Mouse (Mus musculus) thymus, postnatal 14 days (tissue): ENCODE results near the gene Pou2af1.

Experiments used
- DNase-seq: peaks from one replicate; pipeline ENCODE4 v3.0.0; 2021

Gene Pou2af1

GRCm38 (mm10) chr9:51230701-51231389 lies 17.3 kb downstream of the Pou2af1 start:
- no peak for DNase-seq

GRCm38 (mm10) chr9:51232163-51232562 lies 18.7 kb downstream of the Pou2af1 start:
- DNase-seq, result no peak

DNA sequence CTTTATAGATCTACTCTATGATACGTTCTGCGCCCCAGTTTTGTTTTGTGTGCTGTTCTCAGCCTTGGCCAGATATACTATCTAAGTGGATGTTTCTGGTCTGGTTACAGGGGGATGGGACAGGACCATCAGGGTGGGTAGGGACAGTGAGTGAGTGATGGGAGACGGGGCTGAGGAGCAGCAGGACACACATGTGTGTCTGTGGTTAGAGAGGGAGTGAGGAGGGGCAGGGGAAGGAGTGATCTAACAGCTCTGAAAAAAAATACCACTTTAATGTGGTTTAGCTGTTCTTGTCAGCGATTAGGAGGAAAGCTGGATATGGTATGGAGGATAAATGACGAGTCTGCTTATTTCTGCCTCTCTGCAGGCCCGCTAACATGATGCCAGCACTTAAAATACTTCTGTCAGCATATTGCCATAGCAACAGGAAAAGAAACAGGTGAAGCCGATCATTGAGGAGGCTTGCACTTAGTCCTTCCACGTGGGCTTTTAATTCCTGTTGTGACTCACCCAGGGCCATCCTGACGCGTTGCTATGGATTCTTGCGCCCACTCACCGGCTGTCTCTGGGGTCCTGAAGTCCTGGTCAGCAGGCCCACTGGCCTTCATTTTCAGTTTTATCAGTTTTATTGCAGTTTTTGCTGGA lies 25.4 kb downstream of the Pou2af1 start:
- no peak for DNase-seq

DNA sequence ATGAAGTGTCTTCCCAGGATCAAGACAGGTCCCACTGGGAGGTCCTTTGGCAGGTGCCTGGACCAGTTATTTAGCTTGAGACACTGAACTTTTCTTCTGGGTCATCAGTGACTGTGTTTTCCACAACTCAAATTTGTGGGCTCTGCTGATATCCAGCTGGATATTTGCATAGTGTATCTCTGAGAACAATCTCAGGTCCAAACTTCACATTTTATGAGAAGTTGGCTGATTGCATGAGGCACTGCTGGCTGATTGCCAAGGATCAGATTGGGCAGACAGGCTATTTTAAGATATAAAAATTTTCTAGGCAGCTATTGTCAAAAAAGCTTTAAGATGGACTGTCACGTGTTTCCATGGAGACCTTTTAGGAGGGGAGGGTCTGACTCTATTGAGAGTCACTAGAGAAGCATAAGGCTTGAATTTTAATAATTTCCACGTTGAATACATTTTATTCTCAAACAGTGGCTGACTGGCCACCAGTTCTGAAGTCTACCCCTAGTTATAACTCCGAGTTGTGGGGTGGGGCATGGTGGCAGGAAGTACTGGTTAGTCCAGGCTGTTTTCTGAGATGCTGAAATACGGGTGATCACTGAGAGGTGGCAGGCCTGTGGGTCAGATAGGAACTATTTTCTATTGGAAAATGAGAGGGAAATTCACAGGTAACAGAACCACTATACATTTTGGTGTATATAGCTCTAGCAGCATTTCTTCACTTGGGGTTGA lies 43.4 kb downstream of the Pou2af1 start:
- DNase-seq, result no peak

DNA sequence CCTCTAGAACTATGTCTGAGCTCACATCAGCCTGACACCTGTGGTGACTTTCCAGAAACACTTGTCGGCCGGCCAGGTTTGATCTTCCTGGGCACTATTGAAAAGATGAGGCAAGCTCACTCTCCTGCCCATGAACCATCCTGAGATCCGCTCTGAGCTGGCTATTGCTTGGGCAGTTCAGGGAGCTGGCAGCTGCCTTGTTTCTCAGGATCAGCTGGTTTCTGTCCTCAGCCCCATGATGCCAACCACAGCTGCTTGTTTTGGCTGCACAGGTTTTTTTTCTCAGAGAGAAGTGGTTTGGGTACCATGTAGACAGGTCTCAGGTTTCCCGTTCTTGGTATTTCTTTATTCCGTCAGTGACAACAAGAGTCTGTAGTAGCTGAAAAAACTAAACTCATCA lies 44.9 kb downstream of the Pou2af1 start:
- no peak for DNase-seq

DNA sequence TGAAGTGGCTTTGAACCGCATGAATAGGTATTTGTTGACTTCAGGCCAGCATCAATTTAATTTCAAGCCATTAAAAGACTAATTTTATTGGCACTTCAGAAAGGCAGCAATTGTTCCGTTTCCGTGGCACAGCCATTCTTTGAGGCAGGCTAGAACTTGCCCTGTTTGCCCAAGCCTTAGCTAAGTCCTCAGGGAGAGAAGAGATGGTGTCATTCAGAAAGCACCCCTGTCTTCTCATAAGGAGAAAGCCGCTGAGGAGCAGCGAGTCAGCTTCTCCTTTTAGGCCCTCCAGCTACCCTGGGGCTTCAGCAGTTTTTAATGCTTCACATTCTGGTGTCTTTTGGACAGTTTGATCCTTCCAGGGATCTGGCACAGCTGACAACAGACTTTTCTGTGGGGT lies 55.3 kb downstream of the Pou2af1 start:
- no peak for DNase-seq

- DNase-seq, result no peak
These were observed 57.6 kb downstream of the Pou2af1 start for GRCm38 (mm10) chr9:51271073-51271472.

GRCm38 (mm10) chr9:51272102-51272501 lies 58.6 kb downstream of the Pou2af1 start:
- DNase-seq, result no peak

GRCm38 (mm10) chr9:51273581-51274154 lies 60.2 kb downstream of the Pou2af1 start:
- no peak for DNase-seq

DNA sequence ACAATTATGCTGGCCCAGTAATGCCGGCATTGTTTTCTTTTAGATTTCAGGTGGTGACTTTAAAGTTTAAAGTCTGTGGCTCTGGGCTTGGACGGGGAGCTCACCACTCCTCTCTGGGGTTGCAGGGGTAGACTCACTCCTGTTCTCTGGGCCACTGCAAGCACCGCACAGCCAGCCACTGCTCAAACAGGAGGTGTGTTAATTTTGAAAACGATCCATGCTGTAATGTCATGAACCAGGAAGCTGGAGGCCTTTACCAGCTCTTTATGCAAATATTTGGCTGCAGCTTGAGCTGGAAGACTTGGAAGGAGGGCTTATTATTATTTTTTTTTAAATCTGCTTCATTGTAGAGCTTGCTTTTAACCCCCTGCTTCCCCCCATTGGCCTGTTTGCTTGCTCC lies 61.2 kb downstream of the Pou2af1 start:
- no peak for DNase-seq

DNA sequence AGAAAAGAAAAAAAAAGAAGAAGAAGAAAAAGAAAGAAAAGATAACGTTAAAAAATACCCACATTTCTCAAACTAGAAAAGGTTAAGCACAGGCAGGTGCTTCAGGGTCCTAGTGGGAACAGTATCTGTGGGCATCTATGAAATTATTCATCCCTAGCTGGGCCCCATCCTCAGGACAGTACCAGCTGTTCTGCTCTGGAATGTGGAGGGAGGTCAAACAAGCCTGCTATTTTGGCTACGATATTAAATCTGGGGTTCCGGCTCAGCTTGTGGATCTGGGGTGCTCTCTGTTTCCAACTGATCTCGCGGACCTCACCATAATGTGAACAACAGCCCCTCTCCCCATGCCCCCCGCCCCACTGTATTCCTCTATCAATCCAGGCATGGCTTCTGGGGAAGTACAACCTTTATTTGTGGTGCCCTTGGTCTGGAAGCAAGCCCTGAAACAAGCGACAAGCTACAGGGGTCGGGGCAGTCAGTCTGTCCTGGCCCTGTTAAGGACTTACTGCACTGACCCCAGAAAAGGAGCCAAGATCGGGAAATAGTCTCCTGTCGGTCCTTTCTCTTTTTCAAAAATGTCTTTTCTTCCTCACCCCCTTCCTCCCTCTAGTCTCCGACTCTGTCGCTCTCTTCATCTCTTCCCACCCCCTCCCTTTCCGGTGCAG lies 64.5 kb downstream of the Pou2af1 start:
- no peak for DNase-seq

GRCm38 (mm10) chr9:51278500-51279381 lies 65.2 kb downstream of the Pou2af1 start, which contains the start of gene Colca2:
Colca2 (minus strand) TSS chr9:51278569.
- DNase-seq, result peak; percentile 54

GRCm38 (mm10) chr9:51286079-51286478 lies 72.6 kb downstream of the Pou2af1 start:
- DNase-seq, result no peak
